Mouse (Mus musculus): Measurements from ENCODE around the gene Slc25a39.

- TF ChIP-seq CTCF (IDR thresholded peaks at IDR 0.05; ENCODE audit: borderline replicate concordance, extremely low read depth, insufficient read depth, insufficient read length) (no peak), POLR2A (IDR thresholded peaks at IDR 0.05; ENCODE audit: borderline replicate concordance, extremely low read depth, insufficient read depth, insufficient read length, poor library complexity, severe bottlenecking) (no peak)
These were observed 28.7 kb upstream of the Slc25a39 start for GRCm38 (mm10) chr11:102436471-102436790.
